Mouse (Mus musculus): ENCODE measurements at regions not wholly inside any gene's neighbourhood (a gene's known extent, or its start where the extent isn't known, plus 50 kb on each side); places are given as distances from the start of the nearest gene placed in this dataset.

GRCm38 (mm10) chr14:33812772-33813171 is 110.6 kb upstream of the Gdf10 start:
- TF ChIP-seq CTCF (IDR thresholded peaks at IDR 0.05; ENCODE audit: low read depth, low read length): no peak
- TF ChIP-seq POLR2AphosphoS5 (IDR thresholded peaks at IDR 0.05; ENCODE audit: insufficient replicate concordance, low read depth, low read length): no peak

Data from G1E (cell line).